Mouse (Mus musculus) CD8-positive naive resting alpha-beta T cell, adult 57 days (primary cell): ENCODE measurements around the gene Vwa5b1. TPM values are rescaled to one million over a fixed set of nuclear protein-coding genes. Genes with fewer than 3 reads are reported as not detected.

Experiments
- total RNA-seq: library from RNA; stranded (reverse); gene quantifications from one replicate; pipeline ENCODE4 v1.2.4, GENCODE M21; 2023

Vwa5b1 gene
- not detected for total RNA-seq

GRCm38 (mm10) chr4:138635428-138636145, at the start of gene Vwa5b1:
Gene Vwa5b1 (minus strand): TSS chr4:138635884.

Other genes starting within 250 kb of the Vwa5b1 start
- gene Fam43b, start 239.4 kb downstream of the Vwa5b1 start, total RNA-seq = not detected
- gene Mul1, start 201.2 kb downstream of the Vwa5b1 start, total RNA-seq = 33.8 TPM
- 1.2 TPM for gene Camk2n1, start 181.6 kb downstream of the Vwa5b1 start, total RNA-seq
- 0.43 TPM for gene Pla2g2c, start 88.9 kb upstream of the Vwa5b1 start, total RNA-seq
- 0.18 TPM for gene Ubxn10, start 101.3 kb upstream of the Vwa5b1 start, total RNA-seq
- gene Pla2g2f, start 121.7 kb upstream of the Vwa5b1 start, total RNA-seq = not detected
- 0.46 TPM for gene Pla2g2d, start 139.9 kb upstream of the Vwa5b1 start, total RNA-seq
- not detected for gene Pla2g5, start 227.6 kb upstream of the Vwa5b1 start, total RNA-seq
- gene Gm13030, start 238.1 kb upstream of the Vwa5b1 start, total RNA-seq = not detected
- gene Pla2g2e, start 242.1 kb upstream of the Vwa5b1 start, total RNA-seq = not detected